In genomic region chr4:111671440-111671839, GRCm38 (mm10) we compare ENCODE assay signal across 11 mouse cellular contexts. TPM values are rescaled to one million over a fixed set of nuclear protein-coding genes. Genes with fewer than 3 reads are reported as not detected.
DNase-seq lines count a peak whose midpoint lies in the region; ATAC-seq and TF ChIP-seq lines count a peak whose summit lies in the region.
"Had no signal": no experiment of that assay in that cellular context is flagged by ENCODE, and none has a peak within 500 bp of the region (broad histone marks: within the 10 kb centered on the region; RNA-seq: fewer than 3 reads in every experiment).

No protein-coding gene starts in this region.

- DNase-seq in frontal cortex, adult 2 months (ENCODE audit: extremely low spot score in 1 of 2, low spot score in 1 of 2): no peak
- DNase-seq in lung, postnatal 36 days: no peak
- DNase-seq in limb, embryonic 14.5 days (ENCODE audit: low spot score): no peak
- no peak for DNase-seq in stomach, postnatal 0 days (ENCODE audit: low spot score)
- no peak for DNase-seq in thymus, postnatal 25 days
- DNase-seq: liver; right cerebral cortex, postnatal 14 days had no signal

- no peak for TF ChIP-seq EP300 in stomach, postnatal 0 days (optimal IDR thresholded peaks at IDR 0.05)

- TF ChIP-seq POLR2A in limb, embryonic 14.5 days (IDR thresholded peaks at IDR 0.05; ENCODE audit: borderline replicate concordance, extremely low read depth, insufficient read depth, insufficient read length): no peak

- 39% methylated on average over 4 of the region's 4 CpGs for WGBS in lung, embryonic 16.5 days
- WGBS in limb, embryonic 14.5 days: 48% methylated on average over 4 of the region's 4 CpGs
- 32% methylated on average over 4 of the region's 4 CpGs for WGBS in stomach, postnatal 0 days

- no peak overlapping the region for H3K4me2 ChIP-seq in lung, embryonic 16.5 days (ENCODE audit: low read depth, low read length)
- H3K4me2 ChIP-seq in limb, embryonic 14.5 days (replicated peaks; ENCODE audit: low read depth, low read length, severe bottlenecking): no peak overlapping the region; the same call in 1 of the 2 replicates
- H3K4me2 ChIP-seq in stomach, postnatal 0 days (replicated peaks; ENCODE audit: low read depth): peak overlapping the region; percentile 34

- H3K27ac ChIP-seq in lung, embryonic 16.5 days (ENCODE audit: low read length): peak overlapping the region; percentile 77
- H3K27ac ChIP-seq in limb, embryonic 14.5 days (replicated peaks; ENCODE audit: low read depth, low read length): peak overlapping the region; percentile 28; the same call in 1 of the 2 replicates
- H3K27ac ChIP-seq in stomach, postnatal 0 days (replicated peaks): peak overlapping the region; percentile 85
- H3K27ac ChIP-seq: neural tube, embryonic 12.5 days had no signal

- peak; percentile 60 for ATAC-seq in frontal cortex, adult (ENCODE audit: low TSS enrichment)
- ATAC-seq in lung, embryonic 16.5 days (ENCODE audit: low read depth): peak; percentile 24
- no peak for ATAC-seq in limb, embryonic 14.5 days (ENCODE audit: low FRiP score, low read depth)
- no peak for ATAC-seq in stomach, postnatal 0 days (ENCODE audit: low FRiP score, low TSS enrichment)
- ATAC-seq in megakaryocyte-erythroid progenitor cell, adult 5-6 weeks (replicated peaks; ENCODE audit: low FRiP score, low TSS enrichment, poor library complexity, severe bottlenecking): no peak

- no peak overlapping the region for H3K9ac ChIP-seq in lung, embryonic 16.5 days (ENCODE audit: low read length)
- 0 out of 2 replicates have a peak overlapping the region, but pooled peaks have one; percentile 17 for H3K9ac ChIP-seq in limb, embryonic 14.5 days (ENCODE audit: low read depth, low read length, severe bottlenecking)
- 0 out of 2 replicates have a peak overlapping the region, but pooled peaks have one; percentile 23 for H3K9ac ChIP-seq in stomach, postnatal 0 days (ENCODE audit: low read length)
- H3K9ac ChIP-seq: neural tube, embryonic 12.5 days had no signal

- TF ChIP-seq CTCF in stomach, postnatal 0 days (IDR thresholded peaks at IDR 0.05; ENCODE audit: low read depth): no peak

- H3K4me3 ChIP-seq in lung, embryonic 16.5 days (ENCODE audit: low read length): no peak overlapping the region
- H3K4me3 ChIP-seq in limb, embryonic 14.5 days (replicated peaks; ENCODE audit: low read length): no peak overlapping the region
- H3K4me3 ChIP-seq in stomach, postnatal 0 days (ENCODE audit: low read depth, low read length): no peak overlapping the region
- H3K4me3 ChIP-seq: neural tube, embryonic 12.5 days had no signal

- no peaks in the 10 kb centered on the region for H3K36me3 ChIP-seq in lung, embryonic 16.5 days (ENCODE audit: control insufficient read depth, insufficient read depth, low read length)
- H3K36me3 ChIP-seq in limb, embryonic 14.5 days (ENCODE audit: control insufficient read depth, insufficient read depth, low read length): no peaks in the 10 kb centered on the region
- no peaks in the 10 kb centered on the region for H3K36me3 ChIP-seq in stomach, postnatal 0 days (ENCODE audit: control insufficient read depth, insufficient read depth, low read length)
- H3K36me3 ChIP-seq: neural tube, embryonic 12.5 days had no signal

- H3K4me1 ChIP-seq in lung, embryonic 16.5 days (replicated peaks; ENCODE audit: control insufficient read depth, insufficient read depth, low read length): peaks cover 10% of the 10 kb centered on the region
- H3K4me1 ChIP-seq in limb, embryonic 14.5 days (ENCODE audit: control insufficient read depth, insufficient read depth, low read length): 0 out of 2 replicates have a peak, but pooled peaks cover 3% of the 10 kb centered on the region
- no peaks in the 10 kb centered on the region; the same call in 1 of the 2 replicates for H3K4me1 ChIP-seq in stomach, postnatal 0 days (replicated peaks; ENCODE audit: control insufficient read depth, insufficient read depth)

- H3K9me3 ChIP-seq in lung, embryonic 16.5 days (ENCODE audit: control insufficient read depth, low read length): no peaks in the 10 kb centered on the region
- H3K9me3 ChIP-seq in limb, embryonic 14.5 days (ENCODE audit: control insufficient read depth, low read length): no peaks in the 10 kb centered on the region
- no peaks in the 10 kb centered on the region for H3K9me3 ChIP-seq in stomach, postnatal 0 days (ENCODE audit: control insufficient read depth, low read length)
- H3K9me3 ChIP-seq: neural tube, embryonic 12.5 days had no signal

- H3K27me3 ChIP-seq in lung, embryonic 16.5 days (ENCODE audit: control insufficient read depth, insufficient read depth, low read depth, low read length): no peaks in the 10 kb centered on the region
- H3K27me3 ChIP-seq in limb, embryonic 14.5 days (ENCODE audit: control insufficient read depth, insufficient read depth, low read length): no peaks in the 10 kb centered on the region
- no peaks in the 10 kb centered on the region for H3K27me3 ChIP-seq in stomach, postnatal 0 days (ENCODE audit: control insufficient read depth, insufficient read depth, low read length)
- H3K27me3 ChIP-seq: neural tube, embryonic 12.5 days had no signal

RNA-seq across cellular contexts. Expression of gene Spata6, which starts 48.3 kb away (rescaled TPM):
- polyA plus RNA-seq in frontal cortex, adult 2 months (2012; rRNA removed): 4.6 and 5.4 TPM in 2 replicates
- 36.3 and 38.0 TPM in 2 replicates for polyA plus RNA-seq in lung, embryonic 16.5 days (2015; fragmentation: Nextera tagmentation; extraction: Ambion mirVana)
- 21.2 and 21.3 TPM in 2 replicates for polyA plus RNA-seq in limb, embryonic 14.5 days (2012; rRNA removed)
- 21.0 and 27.4 TPM in 2 replicates for polyA plus RNA-seq in limb, embryonic 14.5 days (2014; fragmentation: Nextera tagmentation; extraction: Ambion mirVana)
- 15.1 and 16.7 TPM in 2 replicates for polyA plus RNA-seq in stomach, postnatal 0 days (2015; fragmentation: Nextera tagmentation; extraction: Ambion mirVana)
- total RNA-seq in megakaryocyte-erythroid progenitor cell, adult 5-6 weeks (2014; fragmentation: Nextera tagmentation): 9.5 and 11.1 TPM in 2 replicates
- total RNA-seq in megakaryocyte-erythroid progenitor cell, adult 5-6 weeks (2017): 6.3 and 7.9 TPM in 2 replicates

Comparison
In these comparisons a context has a peak if more than half of its experiments do, and no peak if none do; other contexts are left out.
1. ATAC-seq: peak in frontal cortex, adult (single experiment) and lung, embryonic 16.5 days (single experiment); none in limb, embryonic 14.5 days (single experiment), stomach, postnatal 0 days (single experiment) and megakaryocyte-erythroid progenitor cell, adult 5-6 weeks (single experiment).
2. H3K27ac ChIP-seq: peak in every context shown above with its lines; median percentile 85 in stomach, postnatal 0 days; 77 in lung, embryonic 16.5 days; 28 in limb, embryonic 14.5 days.